Mouse (Mus musculus): Measurements from ENCODE around the gene Slc6a6.

Gene Slc6a6

GRCm38 (mm10) chr6:91720588-91721214 is 36.8 kb downstream of the Slc6a6 start:
- DNase-seq (ENCODE audit: low spot score in 2 of 2) = no peak

- no peak for DNase-seq (ENCODE audit: low spot score in 2 of 2)
These were observed 37.4 kb downstream of the Slc6a6 start for GRCm38 (mm10) chr6:91721215-91721701.

GRCm38 (mm10) chr6:91727361-91727760 is 43.5 kb downstream of the Slc6a6 start:
- DNase-seq (ENCODE audit: low spot score in 2 of 2) = no peak

- DNase-seq (ENCODE audit: low spot score in 2 of 2) = no peak
These were observed 45.2 kb downstream of the Slc6a6 start for GRCm38 (mm10) chr6:91728939-91729619.

- DNase-seq (ENCODE audit: low spot score in 2 of 2) = no peak
These were observed 45.8 kb downstream of the Slc6a6 start for GRCm38 (mm10) chr6:91729677-91730127.

- no peak for DNase-seq (ENCODE audit: low spot score in 2 of 2)
These were observed 48.3 kb downstream of the Slc6a6 start for GRCm38 (mm10) chr6:91732138-91732537.

GRCm38 (mm10) chr6:91736471-91736870 is 52.6 kb downstream of the Slc6a6 start:
- DNase-seq (ENCODE audit: low spot score in 2 of 2) = no peak

GRCm38 (mm10) chr6:91737451-91737850 is 53.6 kb downstream of the Slc6a6 start:
- DNase-seq (ENCODE audit: low spot score in 2 of 2) = no peak

- DNase-seq (ENCODE audit: low spot score in 2 of 2) = no peak
These were observed 54.2 kb downstream of the Slc6a6 start for GRCm38 (mm10) chr6:91738058-91738457.

GRCm38 (mm10) chr6:91741046-91741445 is 57.2 kb downstream of the Slc6a6 start:
- peak; percentile 50 to 69 for DNase-seq (ENCODE audit: low spot score in 2 of 2)

GRCm38 (mm10) chr6:91742466-91742865 is 58.6 kb downstream of the Slc6a6 start:
- no peak for DNase-seq (ENCODE audit: low spot score in 2 of 2)

GRCm38 (mm10) chr6:91742995-91743394 is 59.1 kb downstream of the Slc6a6 start:
- no peak for DNase-seq (ENCODE audit: low spot score in 2 of 2)

GRCm38 (mm10) chr6:91743886-91744285 is 60.0 kb downstream of the Slc6a6 start:
- no peak for DNase-seq (ENCODE audit: low spot score in 2 of 2)

GRCm38 (mm10) chr6:91745246-91745645 is 61.4 kb downstream of the Slc6a6 start:
- DNase-seq (ENCODE audit: low spot score in 2 of 2) = no peak

GRCm38 (mm10) chr6:91745947-91746582 is 62.2 kb downstream of the Slc6a6 start:
- DNase-seq (ENCODE audit: low spot score in 2 of 2) = no peak

GRCm38 (mm10) chr6:91746776-91747175 is 62.9 kb downstream of the Slc6a6 start:
- DNase-seq (ENCODE audit: low spot score in 2 of 2) = no peak

GRCm38 (mm10) chr6:91750976-91751375 is 67.1 kb downstream of the Slc6a6 start:
- no peak for DNase-seq (ENCODE audit: low spot score in 2 of 2)

GRCm38 (mm10) chr6:91752884-91753283 is 69.0 kb downstream of the Slc6a6 start:
- peak in 1 of 2 experiments; percentile 38 for DNase-seq (ENCODE audit: low spot score in 2 of 2)

GRCm38 (mm10) chr6:91754098-91754497 is 70.2 kb downstream of the Slc6a6 start:
- no peak for DNase-seq (ENCODE audit: low spot score in 2 of 2)

GRCm38 (mm10) chr6:91754845-91755244 is 71.0 kb downstream of the Slc6a6 start:
- no peak for DNase-seq (ENCODE audit: low spot score in 2 of 2)

GRCm38 (mm10) chr6:91762051-91762742 is 78.3 kb downstream of the Slc6a6 start:
- no peak for DNase-seq (ENCODE audit: low spot score in 2 of 2)

GRCm38 (mm10) chr6:91767550-91767949 is 83.7 kb downstream of the Slc6a6 start:
- DNase-seq (ENCODE audit: low spot score in 2 of 2) = no peak

All from spleen, postnatal 10 days (tissue).